Mouse (Mus musculus) heart, embryonic 15.5 days (tissue): ENCODE measurements around the gene Six4. TPM values are rescaled to one million over a fixed set of nuclear protein-coding genes. Genes with fewer than 3 reads are reported as not detected.
A peak's percentile ranks its signal among the peaks of the same experiment; 100 is the strongest.
"Not testable (repeated sequence)": the region's sequence is repeated elsewhere in the genome, so short reads cannot be mapped to it uniquely, and the experiment has no call there.

Source experiments
- ATAC-seq: fragments of 200-750 bp; cut with Nextera tagmentation; replicated peaks from 2 replicates; pipeline ENCODE4 v1.8.0; 2017; ENCODE audit warnings: low read depth, moderate TSS enrichment; ENCODE audit not compliant: insufficient number of reproducible peaks, insufficient read depth, low FRiP score
- H3K27ac ChIP-seq: fragments of 300-500 bp; sonication (generic); 2 replicates; pipeline ENCODE4 v1.5.1; 2015; ENCODE audit warnings: mild to moderate bottlenecking, inconsistent platforms
- H3K27me3 ChIP-seq: fragments of 300-500 bp; sonication (generic); 2 replicates; pipeline ENCODE4 v1.6.1; 2015; ENCODE audit warnings: inconsistent platforms
- H3K36me3 ChIP-seq: fragments of 300-500 bp; sonication (generic); 2 replicates; pipeline ENCODE4 v1.6.1; 2015; ENCODE audit warnings: mild to moderate bottlenecking, inconsistent platforms
- H3K4me1 ChIP-seq: fragments of 300-500 bp; sonication (generic); replicated peaks from 2 replicates; pipeline ENCODE4 v1.6.1; 2015; ENCODE audit warnings: inconsistent platforms
- H3K4me2 ChIP-seq: fragments of 300-500 bp; sonication (generic); 2 replicates; pipeline ENCODE4 v1.6.1; 2015; ENCODE audit warnings: inconsistent platforms, mild to moderate bottlenecking, moderate library complexity
- H3K4me3 ChIP-seq: fragments of 300-500 bp; sonication (generic); 2 replicates; pipeline ENCODE4 v1.5.1; 2015; ENCODE audit warnings: mild to moderate bottlenecking, inconsistent platforms
- H3K9ac ChIP-seq: fragments of 300-500 bp; sonication (generic); 2 replicates; pipeline ENCODE4 v1.6.1; 2015; ENCODE audit warnings: mild to moderate bottlenecking, inconsistent platforms
- H3K9me3 ChIP-seq: fragments of 300-500 bp; sonication (generic); replicated peaks from 2 replicates; pipeline ENCODE4 v1.6.1; 2016; ENCODE audit warnings: inconsistent platforms
- WGBS: fragments of 180-500 bp; shearing (Covaris S2); methylation state at CpG from one replicate; pipeline ENCODE4 v1.1.7; 2015; ENCODE audit warnings: mixed read lengths; 5-methylcytosine and 5-hydroxymethylcytosine counted together
- polyA plus RNA-seq: library from polyadenylated mRNA; unstranded; fragments of >200 nt; fragmentation: Nextera tagmentation; extraction: Ambion mirVana; gene quantifications from 2 replicates; pipeline ENCODE4 v1.2.1, GENCODE M21; 2015

Six4 gene
- polyA plus RNA-seq, 1 experiment from 2014 or later = 0.82 TPM

DNA sequence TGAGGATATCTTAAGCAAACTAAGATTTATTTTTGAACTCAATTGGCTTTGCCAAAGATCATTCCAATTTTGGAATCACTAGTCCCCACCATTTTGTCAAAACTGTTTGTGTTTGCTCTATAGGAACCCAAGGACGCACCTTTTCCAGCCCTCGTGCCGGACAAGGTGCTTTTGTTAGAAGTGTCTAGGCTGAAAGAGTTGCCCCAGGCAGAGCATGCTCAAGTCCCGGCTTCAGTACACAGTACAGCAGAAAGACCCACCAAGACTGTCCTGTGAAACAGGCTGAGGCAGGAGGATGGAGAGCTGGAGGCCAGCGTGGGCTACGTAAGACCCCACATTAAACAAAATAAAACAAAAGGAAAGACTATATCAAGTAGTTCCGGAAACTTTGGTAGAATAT is 26.2 kb downstream of the Six4 start:
- H3K4me2 ChIP-seq = no peak overlapping the region
- H3K36me3 ChIP-seq = no peaks in the 10 kb centered on the region
- no peak for ATAC-seq
- no peaks in the 10 kb centered on the region for H3K9me3 ChIP-seq
- no peak overlapping the region for H3K4me3 ChIP-seq
- no peaks in the 10 kb centered on the region for H3K4me1 ChIP-seq
- WGBS = 92% methylated on average over 7 of the region's 7 CpGs
- no peak overlapping the region for H3K9ac ChIP-seq
- no peak overlapping the region for H3K27ac ChIP-seq
- no peaks in the 10 kb centered on the region for H3K27me3 ChIP-seq

GRCm38 (mm10) chr12:73085739-73086630 is 27.3 kb downstream of the Six4 start:
- Histone ChIP-seq H3K36me3 (no peaks in the 10 kb centered on the region), H3K4me1 (no peaks in the 10 kb centered on the region), H3K27me3 (no peaks in the 10 kb centered on the region), H3K4me2 (no peak overlapping the region), H3K27ac (no peak overlapping the region), H3K9me3 (no peaks in the 10 kb centered on the region), H3K9ac (no peak overlapping the region), H3K4me3 (no peak overlapping the region)
- ATAC-seq = no peak
- WGBS = 33% methylated on average over 11 of the region's 11 CpGs

DNA sequence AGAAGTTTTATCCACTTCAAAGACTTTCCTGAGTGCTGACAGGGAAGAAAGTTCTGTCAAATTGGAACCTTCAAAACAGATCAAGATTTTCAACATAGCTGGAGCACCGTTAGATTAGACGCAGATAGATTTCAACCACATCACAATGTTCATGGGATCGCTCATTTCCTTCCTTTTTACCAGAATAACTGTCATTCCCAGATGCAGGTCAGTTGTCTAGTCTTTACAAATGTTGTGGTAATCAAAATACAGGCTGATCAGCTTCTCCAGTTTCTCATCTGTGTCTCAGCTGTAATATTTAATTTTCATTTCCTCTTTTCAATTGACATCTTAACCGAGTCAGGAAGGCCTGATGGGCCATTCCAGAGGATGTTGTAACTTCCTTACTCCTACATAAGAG is 29.5 kb downstream of the Six4 start:
- Histone ChIP-seq H3K36me3 (no peaks in the 10 kb centered on the region), H3K27me3 (no peaks in the 10 kb centered on the region), H3K4me1 (no peaks in the 10 kb centered on the region), H3K27ac (no peak overlapping the region), H3K4me2 (no peak overlapping the region), H3K9ac (no peak overlapping the region), H3K4me3 (no peak overlapping the region), H3K9me3 (no peaks in the 10 kb centered on the region)
- ATAC-seq = no peak
- WGBS = 67% methylated on average over 4 of the region's 4 CpGs

DNA sequence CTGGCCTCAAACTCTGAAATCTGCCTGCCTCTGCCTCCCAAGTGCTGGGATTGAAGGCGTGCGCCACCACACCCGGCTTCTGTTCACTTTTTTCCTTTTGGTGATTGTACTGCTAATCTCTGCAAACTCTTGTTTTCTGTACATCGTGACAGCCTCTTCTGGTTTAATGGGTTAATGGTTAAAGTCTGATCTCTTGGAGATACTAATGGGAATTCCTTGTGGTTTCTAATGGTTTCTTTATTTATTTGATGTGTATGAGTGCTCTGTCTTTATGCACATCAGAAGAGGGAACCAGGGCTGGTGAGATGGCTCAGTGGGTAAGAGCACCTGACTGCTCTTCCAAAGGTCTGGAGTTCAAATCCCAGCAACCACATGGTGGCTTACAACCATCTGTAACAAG is 31.4 kb downstream of the Six4 start:
- H3K36me3 ChIP-seq, H3K4me1 ChIP-seq, H3K27me3 ChIP-seq, H3K4me2 ChIP-seq, ATAC-seq, H3K9ac ChIP-seq, H3K9me3 ChIP-seq, H3K4me3 ChIP-seq, H3K27ac ChIP-seq: not testable (repeated sequence)
- 96% methylated on average over 4 of the region's 4 CpGs for WGBS

DNA sequence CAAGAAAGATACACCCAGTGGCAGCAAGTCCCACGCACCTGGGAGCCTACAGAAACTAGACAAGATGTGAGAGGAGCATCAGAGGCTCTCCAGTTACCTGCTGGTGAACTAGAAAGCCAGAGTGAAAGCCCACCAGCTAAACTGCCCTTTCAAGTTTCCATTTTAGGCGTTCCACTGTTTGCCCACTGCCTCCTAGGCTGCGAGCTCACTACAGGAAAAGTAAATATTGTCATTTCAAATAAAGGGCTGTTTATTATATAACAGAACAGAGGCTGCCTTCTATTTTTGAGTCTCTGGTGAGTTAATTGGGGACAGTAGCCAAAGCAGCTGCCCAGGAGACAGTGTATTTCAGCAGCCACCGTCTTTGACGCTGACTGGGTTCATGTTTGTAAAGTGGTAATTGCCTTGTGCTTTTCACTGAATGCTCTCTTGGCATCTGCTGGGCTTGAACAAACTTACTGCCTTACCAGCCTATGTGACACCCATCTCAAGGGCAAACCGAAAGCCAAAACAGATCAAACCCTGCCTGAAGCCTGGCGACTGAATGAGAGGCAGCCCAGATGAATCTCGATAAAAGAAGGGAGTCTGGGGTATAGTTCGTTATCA is 52.3 kb downstream of the Six4 start:
- 54% methylated on average over 9 of the region's 9 CpGs for WGBS
- Histone ChIP-seq H3K4me3 (no peak overlapping the region), H3K4me2 (no peak overlapping the region), H3K4me1 (no peaks in the 10 kb centered on the region), H3K36me3 (no peaks in the 10 kb centered on the region), H3K27ac (no peak overlapping the region), H3K9ac (no peak overlapping the region), H3K27me3 (peaks cover 10% of the 10 kb centered on the region), H3K9me3 (no peaks in the 10 kb centered on the region)
- no peak for ATAC-seq

DNA sequence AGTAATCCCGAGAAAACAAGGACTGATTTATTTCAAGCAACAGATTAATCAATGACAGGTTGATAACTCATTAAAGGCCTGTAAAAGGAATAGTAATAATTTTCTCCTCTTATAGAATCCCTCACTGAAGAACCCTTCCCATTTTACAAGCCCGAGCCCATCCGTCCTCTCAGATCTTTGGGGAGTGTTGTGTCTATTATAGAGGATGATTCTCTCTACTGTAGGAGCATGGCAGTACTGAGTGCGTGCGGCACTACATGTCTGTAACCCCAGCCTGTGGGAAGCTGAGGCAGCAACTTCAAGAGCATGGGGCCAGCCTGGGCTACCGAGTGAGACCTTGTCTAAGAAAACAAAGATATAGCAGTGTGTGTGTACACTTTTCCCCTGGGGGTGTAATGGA is 55.8 kb downstream of the Six4 start:
- Histone ChIP-seq H3K4me1 (peaks cover 11% of the 10 kb centered on the region), H3K36me3 (no peaks in the 10 kb centered on the region), H3K4me2 (no peak overlapping the region), H3K9ac (no peak overlapping the region), H3K9me3 (no peaks in the 10 kb centered on the region), H3K27ac (no peak overlapping the region), H3K4me3 (no peak overlapping the region), H3K27me3 (peaks cover 43% of the 10 kb centered on the region)
- WGBS = 81% methylated on average over 6 of the region's 6 CpGs
- ATAC-seq = no peak

- Histone ChIP-seq H3K27ac (no peak overlapping the region), H3K36me3 (no peaks in the 10 kb centered on the region), H3K4me1 (peaks cover 15% of the 10 kb centered on the region), H3K9me3 (no peaks in the 10 kb centered on the region), H3K4me3 (no peak overlapping the region), H3K9ac (no peak overlapping the region), H3K4me2 (no peak overlapping the region), H3K27me3 (peaks cover 60% of the 10 kb centered on the region)
- 37% methylated on average over 5 of the region's 5 CpGs for WGBS
- ATAC-seq = no peak
Observed at GRCm38 (mm10) chr12:73055451-73055850, 57.8 kb downstream of the Six4 start.

- no peak overlapping the region for H3K27ac ChIP-seq
- peak overlapping the region; percentile 96 for H3K4me2 ChIP-seq
- 34% methylated on average over 15 of the region's 15 CpGs for WGBS
- peaks cover 15% of the 10 kb centered on the region for H3K4me1 ChIP-seq
- H3K9me3 ChIP-seq = no peaks in the 10 kb centered on the region
- ATAC-seq = no peak
- H3K27me3 ChIP-seq = peaks cover 67% of the 10 kb centered on the region
- H3K9ac ChIP-seq = no peak overlapping the region
- H3K36me3 ChIP-seq = no peaks in the 10 kb centered on the region
- peak overlapping the region; percentile 72 for H3K4me3 ChIP-seq
Observed at GRCm38 (mm10) chr12:73054576-73055185, 58.6 kb downstream of the Six4 start.

DNA sequence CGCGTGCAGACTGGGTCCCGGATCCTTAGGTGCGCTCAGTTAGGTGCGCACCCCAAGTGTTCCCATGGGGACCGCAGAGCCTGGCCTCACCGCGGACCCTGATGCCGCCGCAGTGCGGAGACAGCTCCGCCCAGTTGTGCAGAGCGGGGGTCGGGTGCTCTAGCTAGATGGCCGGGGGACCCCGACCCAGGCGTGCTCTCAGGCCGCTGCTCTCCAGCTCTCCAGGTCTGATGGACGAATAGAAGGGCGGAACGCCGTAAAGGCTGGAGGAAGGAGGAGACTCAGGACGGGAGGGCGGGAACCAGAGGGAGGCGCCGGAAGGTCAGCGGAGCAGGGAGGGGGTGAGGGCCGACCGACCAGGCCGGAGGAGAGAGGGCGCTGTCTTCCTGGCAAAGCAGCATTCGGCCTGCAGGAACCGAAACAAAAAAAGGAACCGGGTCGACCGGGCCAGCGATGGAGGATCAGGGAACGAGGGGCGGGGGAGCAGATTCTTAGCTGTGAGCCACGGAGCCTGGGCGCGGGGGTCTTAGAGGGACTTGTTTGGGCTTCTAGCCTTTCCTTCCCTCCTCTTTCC is 59.5 kb downstream of the Six4 start, which contains the start of gene Six1:
TSS of gene Six1 (minus strand) at position 220 of the 574 bp plus-strand sequence.
- Histone ChIP-seq H3K9ac (peak within 1 kb of the TSS; percentile 69), H3K4me2 (peak within 1 kb of the TSS; percentile 96), H3K4me1 (peaks cover 15% of the 10 kb centered on the region), H3K27ac (peak within 1 kb of the TSS; percentile 5; the same call in 1 of the 2 replicates), H3K9me3 (no peaks in the 10 kb centered on the region), H3K27me3 (peaks cover 77% of the 10 kb centered on the region), H3K36me3 (no peaks in the 10 kb centered on the region), H3K4me3 (peak within 1 kb of the TSS; percentile 72)
- peak; percentile 86 for ATAC-seq
- 1% methylated on average over 42 of the region's 42 CpGs for WGBS

GRCm38 (mm10) chr12:73052651-73053591 is 60.3 kb downstream of the Six4 start:
- 21% methylated on average over 34 of the region's 34 CpGs for WGBS
- Histone ChIP-seq H3K9me3 (no peaks in the 10 kb centered on the region), H3K4me2 (peak overlapping the region; percentile 96), H3K9ac (peak overlapping the region; percentile 15; the same call in 1 of the 2 replicates), H3K4me3 (peak overlapping the region; percentile 72), H3K4me1 (peaks cover 15% of the 10 kb centered on the region), H3K27ac (no peak overlapping the region), H3K27me3 (peaks cover 84% of the 10 kb centered on the region), H3K36me3 (no peaks in the 10 kb centered on the region)
- peak; percentile 14; the same call in 1 of the 2 replicates for ATAC-seq
